Mouse (Mus musculus) ovary, adult 18-20 months (tissue): ENCODE results near the gene Pdss2.

ENCODE experiments used
- DNase-seq: peaks from one replicate; pipeline ENCODE4 v3.0.0; 2022; ENCODE audit warnings: low spot score, mixed read lengths

Gene Pdss2

GRCm38 (mm10) chr10:43440050-43440449, 218.8 kb downstream of the Pdss2 start:
- DNase-seq: no peak

GRCm38 (mm10) chr10:43440981-43441740, 219.9 kb downstream of the Pdss2 start:
- no peak for DNase-seq

- no peak for DNase-seq
These were observed 227.4 kb downstream of the Pdss2 start for GRCm38 (mm10) chr10:43448656-43449055.

GRCm38 (mm10) chr10:43451848-43452662, 230.8 kb downstream of the Pdss2 start:
- DNase-seq: peak; percentile 54

- DNase-seq: no peak
These were observed 231.3 kb downstream of the Pdss2 start for GRCm38 (mm10) chr10:43452663-43452996.

GRCm38 (mm10) chr10:43454219-43454618, 232.9 kb downstream of the Pdss2 start:
- DNase-seq: no peak

- DNase-seq: no peak
These were observed 233.4 kb downstream of the Pdss2 start for GRCm38 (mm10) chr10:43454671-43455070.

GRCm38 (mm10) chr10:43462821-43463220, 241.5 kb downstream of the Pdss2 start:
- DNase-seq: no peak

GRCm38 (mm10) chr10:43463227-43463626, 241.9 kb downstream of the Pdss2 start:
- DNase-seq: no peak

- DNase-seq: no peak
These were observed 244.9 kb downstream of the Pdss2 start for GRCm38 (mm10) chr10:43466223-43466622.

- no peak for DNase-seq
These were observed 246.4 kb downstream of the Pdss2 start for GRCm38 (mm10) chr10:43467659-43468058.

- no peak for DNase-seq
These were observed 247.0 kb downstream of the Pdss2 start for GRCm38 (mm10) chr10:43468293-43468692.

- no peak for DNase-seq
These were observed 254.1 kb downstream of the Pdss2 start for GRCm38 (mm10) chr10:43475376-43475775.

GRCm38 (mm10) chr10:43477459-43477858, 256.2 kb downstream of the Pdss2 start:
- no peak for DNase-seq

GRCm38 (mm10) chr10:43477865-43478681, 256.8 kb downstream of the Pdss2 start:
- DNase-seq: peak; percentile 38

- DNase-seq: peak; percentile 25
These were observed 257.6 kb downstream of the Pdss2 start, which contains the start of gene Bend3 for GRCm38 (mm10) chr10:43478751-43479435. Gene Bend3 (plus strand): TSS chr10:43478831.

- peak; percentile 81 for DNase-seq
These were observed 258.3 kb downstream of the Pdss2 start for GRCm38 (mm10) chr10:43479436-43480157.

GRCm38 (mm10) chr10:43480227-43480849, 259.1 kb downstream of the Pdss2 start:
- DNase-seq: no peak

GRCm38 (mm10) chr10:43481179-43481578, 259.9 kb downstream of the Pdss2 start:
- DNase-seq: no peak

- no peak for DNase-seq
These were observed 260.7 kb downstream of the Pdss2 start for GRCm38 (mm10) chr10:43482021-43482420.
